Mouse (Mus musculus): ENCODE data around the gene Frmd4b.

- TF ChIP-seq CTCF (IDR thresholded peaks at IDR 0.05; ENCODE audit: control insufficient read depth, insufficient read depth, insufficient replicate concordance, low read depth, low read length) (no peak), POLR2A (IDR thresholded peaks at IDR 0.05; ENCODE audit: control insufficient read depth, low read depth, low read length) (no peak)
These were observed 50.6 kb downstream of the Frmd4b start for GRCm38 (mm10) chr6:97566746-97567145.
